Mouse (Mus musculus): ENCODE data around the gene Miga1. TPM values are rescaled to one million over a fixed set of nuclear protein-coding genes. Genes with fewer than 3 reads are reported as not detected.
A peak's percentile ranks its signal among the peaks of the same experiment; 100 is the strongest.
"Not testable (repeated sequence)": the region's sequence is repeated elsewhere in the genome, so short reads cannot be mapped to it uniquely, and the experiment has no call there.

Miga1 gene
- total and polyA plus RNA-seq, 2 experiments: 0.94 to 2.2 TPM

GRCm38 (mm10) chr3:152320972-152321645 lies 19.1 kb downstream of the Miga1 start:
- TF ChIP-seq CTCF (IDR thresholded peaks at IDR 0.05; ENCODE audit: low read depth, low read length) (peak; percentile 23; the same call in 1 of the 2 replicates), POLR2A (IDR thresholded peaks at IDR 0.05; ENCODE audit: extremely low read depth, insufficient read depth, low read length) (no peak)
- Histone ChIP-seq H3K79me2 (ENCODE audit: control insufficient read depth, insufficient read depth, low read length) (no peaks in the 10 kb centered on the region), H3K27me3 (ENCODE audit: control insufficient read depth, insufficient read depth, low read length) (no peaks in the 10 kb centered on the region), H3K36me3 (ENCODE audit: control insufficient read depth, insufficient read depth, low read length) (no peaks in the 10 kb centered on the region), H3K4me1 (ENCODE audit: control insufficient read depth, insufficient read depth, low read length) (no peaks in the 10 kb centered on the region), H3K27ac (replicated peaks; ENCODE audit: insufficient read depth, low read depth, low read length) (no peak overlapping the region), H3K4me3 (ENCODE audit: insufficient read depth, low read depth, low read length) (no peak overlapping the region), H3K9ac (ENCODE audit: low read depth, low read length) (no peak overlapping the region)
- DNase-seq (ENCODE audit: extremely low read depth, low read depth, low spot score): peak; percentile 51
- 79% methylated on average over 10 of the region's 10 CpGs for WGBS

GRCm38 (mm10) chr3:152316447-152317173 lies 23.6 kb downstream of the Miga1 start:
- DNase-seq (ENCODE audit: extremely low read depth, low read depth, low spot score): peak; percentile 51
- not testable (repeated sequence) for H3K9ac ChIP-seq (ENCODE audit: low read depth, low read length); H3K27ac ChIP-seq (replicated peaks; ENCODE audit: insufficient read depth, low read depth, low read length); H3K36me3 ChIP-seq (ENCODE audit: control insufficient read depth, insufficient read depth, low read length); H3K27me3 ChIP-seq (ENCODE audit: control insufficient read depth, insufficient read depth, low read length); H3K4me1 ChIP-seq (ENCODE audit: control insufficient read depth, insufficient read depth, low read length); H3K79me2 ChIP-seq (ENCODE audit: control insufficient read depth, insufficient read depth, low read length); H3K4me3 ChIP-seq (ENCODE audit: insufficient read depth, low read depth, low read length)
- 50% methylated on average over 9 of the region's 9 CpGs for WGBS

GRCm38 (mm10) chr3:152315613-152316012 lies 24.6 kb downstream of the Miga1 start:
- Histone ChIP-seq H3K9ac (ENCODE audit: low read depth, low read length) (no peak overlapping the region), H3K27ac (replicated peaks; ENCODE audit: insufficient read depth, low read depth, low read length) (no peak overlapping the region), H3K27me3 (ENCODE audit: control insufficient read depth, insufficient read depth, low read length) (no peaks in the 10 kb centered on the region), H3K4me1 (ENCODE audit: control insufficient read depth, insufficient read depth, low read length) (no peaks in the 10 kb centered on the region), H3K36me3 (ENCODE audit: control insufficient read depth, insufficient read depth, low read length) (no peaks in the 10 kb centered on the region), H3K79me2 (ENCODE audit: control insufficient read depth, insufficient read depth, low read length) (no peaks in the 10 kb centered on the region), H3K4me3 (ENCODE audit: insufficient read depth, low read depth, low read length) (no peak overlapping the region; the same call in 1 of the 2 replicates)
- WGBS: 11% methylated on average over 7 of the region's 7 CpGs
- peak; percentile 69 for DNase-seq (ENCODE audit: extremely low read depth, low read depth, low spot score)
- no peak for TF ChIP-seq POLR2A (IDR thresholded peaks at IDR 0.05; ENCODE audit: extremely low read depth, insufficient read depth, low read length)
- TF ChIP-seq CTCF (IDR thresholded peaks at IDR 0.05; ENCODE audit: low read depth, low read length): peak; percentile 100

- not testable (repeated sequence) for H3K4me3 ChIP-seq (ENCODE audit: insufficient read depth, low read depth, low read length); H3K4me1 ChIP-seq (ENCODE audit: control insufficient read depth, insufficient read depth, low read length); H3K36me3 ChIP-seq (ENCODE audit: control insufficient read depth, insufficient read depth, low read length); H3K9ac ChIP-seq (ENCODE audit: low read depth, low read length); H3K27me3 ChIP-seq (ENCODE audit: control insufficient read depth, insufficient read depth, low read length); H3K27ac ChIP-seq (replicated peaks; ENCODE audit: insufficient read depth, low read depth, low read length); H3K79me2 ChIP-seq (ENCODE audit: control insufficient read depth, insufficient read depth, low read length); DNase-seq (ENCODE audit: extremely low read depth, low read depth, low spot score)
- 79% methylated on average over 14 of the region's 14 CpGs for WGBS
These were observed 25.5 kb downstream of the Miga1 start for GRCm38 (mm10) chr3:152314666-152315065.

- no peak for DNase-seq (ENCODE audit: extremely low read depth, low read depth, low spot score)
- Histone ChIP-seq H3K79me2 (ENCODE audit: control insufficient read depth, insufficient read depth, low read length) (no peaks in the 10 kb centered on the region), H3K36me3 (ENCODE audit: control insufficient read depth, insufficient read depth, low read length) (no peaks in the 10 kb centered on the region), H3K9ac (ENCODE audit: low read depth, low read length) (no peak overlapping the region), H3K27me3 (ENCODE audit: control insufficient read depth, insufficient read depth, low read length) (no peaks in the 10 kb centered on the region), H3K4me1 (ENCODE audit: control insufficient read depth, insufficient read depth, low read length) (no peaks in the 10 kb centered on the region), H3K4me3 (ENCODE audit: insufficient read depth, low read depth, low read length) (no peak overlapping the region), H3K27ac (replicated peaks; ENCODE audit: insufficient read depth, low read depth, low read length) (no peak overlapping the region)
- no peak for TF ChIP-seq POLR2A (IDR thresholded peaks at IDR 0.05; ENCODE audit: extremely low read depth, insufficient read depth, low read length)
- no peak for TF ChIP-seq CTCF (IDR thresholded peaks at IDR 0.05; ENCODE audit: low read depth, low read length)
- WGBS: 91% methylated on average over 9 of the region's 9 CpGs
These were observed 31.0 kb downstream of the Miga1 start for GRCm38 (mm10) chr3:152309250-152309645.
